In genomic region chr14:22620191-22620590, GRCm38 (mm10) we compare ENCODE assay signal across 17 mouse cellular contexts.
"Had no signal": no experiment of that assay in that cellular context is flagged by ENCODE, and none has a peak within 500 bp of the region (broad histone marks: within the 10 kb centered on the region; RNA-seq: fewer than 3 reads in every experiment).

No protein-coding gene starts in this region.

- H3K4me2 ChIP-seq: lung, embryonic 15.5 days; midbrain, embryonic 11.5 days had no signal

- DNase-seq: kidney, adult 9 months; kidney, postnatal 14 days; kidney, postnatal 4 days; liver, postnatal 0 days; lung, postnatal 10 days; lung, postnatal 36 days; midbrain, embryonic 14.5 days; right cerebral cortex, adult 18-20 months; right cerebral cortex, postnatal 14 days; right cerebral cortex, postnatal 4 days; thymus, adult 2 months; thymus, postnatal 14 days; thymus, postnatal 4 days had no signal

- ATAC-seq: liver, postnatal 0 days had no signal

- H3K36me3 ChIP-seq: lung, embryonic 15.5 days had no signal

- H3K4me1 ChIP-seq: lung, embryonic 15.5 days had no signal

- H3K9ac ChIP-seq: liver, embryonic 14.5 days; liver, postnatal 0 days; lung, embryonic 15.5 days had no signal

- H3K27me3 ChIP-seq: lung, embryonic 15.5 days had no signal

- H3K27ac ChIP-seq: liver, embryonic 14.5 days; lung, embryonic 15.5 days; stomach, postnatal 0 days had no signal

- H3K4me3 ChIP-seq: lung, embryonic 15.5 days had no signal

- H3K9me3 ChIP-seq: lung, embryonic 15.5 days had no signal
